Mouse (Mus musculus) lung, postnatal 0 days (tissue): ENCODE results near the gene Gm49601.

Source experiments
- CTCF ChIP-seq: IDR thresholded peaks from 2 replicates; pipeline ENCODE4 v1.5.1; 2016; ENCODE audit warnings: antibody characterized with exemption, mild to moderate bottlenecking
- EP300 ChIP-seq: IDR thresholded peaks from 2 replicates; pipeline ENCODE4 v1.6.1; 2016; ENCODE audit warnings: antibody characterized with exemption, mild to moderate bottlenecking, control low read depth

DNA sequence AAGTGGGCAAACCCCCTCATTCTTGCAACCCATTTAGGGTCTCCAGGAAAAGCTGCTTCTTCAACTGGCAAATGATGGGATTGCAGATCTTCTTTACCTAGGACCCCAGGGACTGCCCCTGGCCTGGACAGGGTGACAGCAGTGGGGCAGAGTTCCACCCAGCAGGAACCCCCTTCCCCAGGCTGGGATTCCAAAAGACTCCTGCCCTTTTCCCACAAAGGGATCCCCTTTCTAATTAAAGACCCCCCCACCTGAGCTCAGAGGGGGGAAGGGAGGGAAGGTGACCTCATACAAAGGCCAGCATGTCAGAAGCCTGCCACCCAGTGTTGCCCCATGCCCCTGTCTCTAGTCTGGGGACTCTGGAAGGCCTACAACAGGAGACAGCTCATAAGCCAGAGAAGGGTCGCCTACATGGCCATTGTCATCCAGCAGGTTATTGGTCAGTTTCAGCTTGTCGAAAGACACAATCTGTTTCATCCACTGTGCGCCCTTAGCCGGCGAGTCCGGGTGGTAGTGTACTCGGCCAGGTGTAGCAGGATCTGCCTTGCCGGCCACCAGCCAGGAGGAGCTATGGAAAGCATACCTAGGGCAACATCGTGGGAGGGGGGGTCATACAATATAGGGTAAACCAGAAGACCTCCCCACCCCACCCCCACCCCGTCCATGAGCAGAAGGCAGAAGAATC is 42.4 kb downstream of the Gm49601 start:
- TF ChIP-seq CTCF (no peak), EP300 (no peak)
